Mouse (Mus musculus) testis, adult 2 months (tissue): Measurements from ENCODE around the gene 1700021F07Rik.

Experiments
- CTCF ChIP-seq: fragments of 200-500 bp; IDR thresholded peaks from 2 replicates; pipeline ENCODE4 v1.5.1; 2012; ENCODE audit warnings: low read depth, mild to moderate bottlenecking, inconsistent platforms, low read length, moderate library complexity; ENCODE audit not compliant: control insufficient read depth, insufficient read depth, insufficient replicate concordance
- POLR2A ChIP-seq: fragments of 200-500 bp; IDR thresholded peaks from 2 replicates; pipeline ENCODE4 v1.6.1; 2012; ENCODE audit warnings: low read depth, mild to moderate bottlenecking, inconsistent platforms, low read length, moderate library complexity; ENCODE audit not compliant: control insufficient read depth

- TF ChIP-seq CTCF (no peak), POLR2A (no peak)
Measured at GRCm38 (mm10) chr2:173563336-173563735, 41.0 kb downstream of the 1700021F07Rik start.
